Mouse (Mus musculus): ENCODE measurements around the gene Egr4. TPM values are rescaled to one million over a fixed set of nuclear protein-coding genes. Genes with fewer than 3 reads are reported as not detected.

The Egr4 gene
- total and polyA plus RNA-seq, 2 experiments from 2014 or later, result 0.19 to 0.77 TPM

DNA sequence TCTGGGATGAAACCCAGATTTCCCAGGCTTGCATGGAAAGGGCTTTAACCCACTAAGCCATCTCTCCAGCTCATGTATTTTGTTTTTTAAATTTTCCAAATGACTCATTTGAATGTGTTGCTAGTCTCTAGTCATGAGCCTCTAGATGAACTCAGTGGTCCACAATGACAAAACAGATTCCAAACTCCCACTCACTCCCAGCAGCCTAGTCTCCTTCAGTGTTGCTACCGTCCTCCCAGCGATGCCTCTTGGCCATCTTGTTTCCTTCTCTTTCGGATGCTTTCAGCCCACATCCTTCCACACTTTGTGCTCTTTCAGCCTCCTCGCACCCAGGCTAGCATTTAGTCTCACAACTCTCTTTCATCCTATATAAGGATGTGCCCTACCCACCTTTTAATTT, 23.1 kb downstream of the Egr4 start:
- Histone ChIP-seq H3K4me2 (ENCODE audit: low read depth, low read length, poor library complexity, severe bottlenecking) (no peak overlapping the region), H3K4me1 (ENCODE audit: insufficient read depth, low read length) (no peaks in the 10 kb centered on the region), H3K4me3 (ENCODE audit: low read depth, low read length) (no peak overlapping the region), H3K9ac (replicated peaks; ENCODE audit: low read length, poor library complexity, severe bottlenecking) (no peak overlapping the region), H3K36me3 (ENCODE audit: insufficient read depth, low read length) (no peaks in the 10 kb centered on the region), H3K9me3 (ENCODE audit: low read length) (no peaks in the 10 kb centered on the region), H3K27me3 (ENCODE audit: insufficient read depth, low read length) (no peaks in the 10 kb centered on the region; the same call in 1 of the 2 replicates), H3K27ac (ENCODE audit: low read depth, low read length) (no peak overlapping the region)
- 87% methylated on average over 4 of the region's 4 CpGs for WGBS
- TF ChIP-seq CTCF (IDR thresholded peaks at IDR 0.05), result no peak
- no peak for ATAC-seq (ENCODE audit: low FRiP score)
- no peak for DNase-seq (ENCODE audit: low spot score)

DNA sequence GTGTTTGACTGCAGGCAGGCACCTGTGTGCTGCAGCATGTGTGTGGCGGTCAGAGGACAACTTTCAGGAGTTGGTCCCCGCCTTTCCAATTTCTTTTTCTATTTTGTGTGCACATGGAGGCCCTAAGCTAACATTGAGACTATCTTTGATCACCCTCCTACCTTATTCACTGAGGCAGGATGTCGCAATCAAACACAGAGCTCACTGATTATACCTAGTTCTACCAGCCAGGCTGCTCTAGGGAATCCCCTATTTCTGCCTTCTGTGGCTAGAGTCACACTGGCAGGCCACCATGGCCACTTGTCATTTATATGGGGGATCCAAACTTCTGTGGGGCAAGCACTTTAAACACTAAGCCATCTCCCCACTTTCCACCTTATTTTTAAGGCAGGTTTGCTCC, 23.7 kb downstream of the Egr4 start:
- 77% methylated on average over 3 of the region's 3 CpGs for WGBS
- H3K4me2 ChIP-seq (ENCODE audit: low read depth, low read length, poor library complexity, severe bottlenecking), result no peak overlapping the region
- no peak overlapping the region for H3K27ac ChIP-seq (ENCODE audit: low read depth, low read length)
- no peak overlapping the region for H3K9ac ChIP-seq (replicated peaks; ENCODE audit: low read length, poor library complexity, severe bottlenecking)
- no peaks in the 10 kb centered on the region for H3K36me3 ChIP-seq (ENCODE audit: insufficient read depth, low read length)
- DNase-seq (ENCODE audit: low spot score) (no peak), ATAC-seq (ENCODE audit: low FRiP score) (no peak)
- H3K27me3 ChIP-seq (ENCODE audit: insufficient read depth, low read length), result no peaks in the 10 kb centered on the region; the same call in 1 of the 2 replicates
- no peak for TF ChIP-seq CTCF (IDR thresholded peaks at IDR 0.05)
- no peaks in the 10 kb centered on the region for H3K4me1 ChIP-seq (ENCODE audit: insufficient read depth, low read length)
- H3K4me3 ChIP-seq (ENCODE audit: low read depth, low read length), result no peak overlapping the region
- H3K9me3 ChIP-seq (ENCODE audit: low read length), result no peaks in the 10 kb centered on the region

DNA sequence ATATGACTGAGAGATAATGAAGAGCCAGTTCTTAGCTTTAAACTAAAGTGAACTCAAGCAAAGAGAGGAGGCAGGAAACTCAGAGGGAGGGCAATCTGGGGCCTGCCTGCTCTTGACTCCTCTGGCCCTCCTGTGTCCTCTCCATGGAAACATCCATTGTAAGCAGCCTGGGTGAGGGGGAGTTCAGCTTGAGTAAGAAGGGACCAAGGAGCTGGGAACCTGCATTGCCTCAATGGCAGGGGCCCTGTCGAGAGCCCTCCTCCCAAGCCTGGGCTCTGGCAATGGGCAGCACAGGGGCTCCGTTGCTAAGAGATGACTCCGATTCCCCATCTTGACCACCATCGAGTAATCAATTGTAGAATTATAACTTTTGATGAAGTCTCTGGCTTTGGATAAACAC, 24.9 kb downstream of the Egr4 start:
- ATAC-seq (ENCODE audit: low FRiP score) (no peak), DNase-seq (ENCODE audit: low spot score) (no peak)
- Histone ChIP-seq H3K27me3 (ENCODE audit: insufficient read depth, low read length) (peaks cover 7% of the 10 kb centered on the region), H3K9ac (replicated peaks; ENCODE audit: low read length, poor library complexity, severe bottlenecking) (no peak overlapping the region), H3K27ac (ENCODE audit: low read depth, low read length) (no peak overlapping the region), H3K9me3 (ENCODE audit: low read length) (no peaks in the 10 kb centered on the region), H3K36me3 (ENCODE audit: insufficient read depth, low read length) (peaks cover 6% of the 10 kb centered on the region), H3K4me1 (ENCODE audit: insufficient read depth, low read length) (0 out of 2 replicates have a peak, but pooled peaks cover 6% of the 10 kb centered on the region), H3K4me2 (ENCODE audit: low read depth, low read length, poor library complexity, severe bottlenecking) (no peak overlapping the region), H3K4me3 (ENCODE audit: low read depth, low read length) (no peak overlapping the region)
- 23% methylated on average over 4 of the region's 4 CpGs for WGBS
- no peak for TF ChIP-seq CTCF (IDR thresholded peaks at IDR 0.05)

DNA sequence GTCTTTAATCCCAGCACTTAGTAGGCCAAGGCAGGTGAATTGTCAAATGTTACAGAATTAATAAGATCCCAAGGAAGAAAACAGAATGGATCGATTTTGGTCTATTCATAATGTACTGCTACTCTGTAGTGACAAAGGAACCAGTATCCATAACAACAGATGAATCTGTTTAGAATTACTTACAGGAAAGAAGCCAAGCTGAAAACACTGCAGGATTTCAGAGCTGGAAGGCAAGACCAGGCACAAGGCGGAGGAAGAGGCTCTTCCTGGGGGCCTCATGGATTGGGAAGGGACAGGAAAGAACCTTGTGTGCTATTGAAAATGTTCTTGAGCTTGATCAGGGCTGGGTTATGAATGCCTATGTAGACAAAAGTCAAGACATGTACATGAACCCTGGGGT, 27.7 kb downstream of the Egr4 start:
- DNase-seq (ENCODE audit: low spot score) (no peak), ATAC-seq (ENCODE audit: low FRiP score) (no peak)
- 60% methylated on average over 2 of the region's 2 CpGs for WGBS
- H3K27ac ChIP-seq (ENCODE audit: low read depth, low read length), result no peak overlapping the region
- no peaks in the 10 kb centered on the region for H3K9me3 ChIP-seq (ENCODE audit: low read length)
- H3K36me3 ChIP-seq (ENCODE audit: insufficient read depth, low read length), result peaks cover 6% of the 10 kb centered on the region
- no peak overlapping the region for H3K9ac ChIP-seq (replicated peaks; ENCODE audit: low read length, poor library complexity, severe bottlenecking)
- no peak overlapping the region for H3K4me3 ChIP-seq (ENCODE audit: low read depth, low read length)
- H3K4me2 ChIP-seq (ENCODE audit: low read depth, low read length, poor library complexity, severe bottlenecking), result no peak overlapping the region
- H3K4me1 ChIP-seq (ENCODE audit: insufficient read depth, low read length), result 0 out of 2 replicates have a peak, but pooled peaks cover 6% of the 10 kb centered on the region
- H3K27me3 ChIP-seq (ENCODE audit: insufficient read depth, low read length), result peaks cover 7% of the 10 kb centered on the region
- TF ChIP-seq CTCF (IDR thresholded peaks at IDR 0.05), result no peak

DNA sequence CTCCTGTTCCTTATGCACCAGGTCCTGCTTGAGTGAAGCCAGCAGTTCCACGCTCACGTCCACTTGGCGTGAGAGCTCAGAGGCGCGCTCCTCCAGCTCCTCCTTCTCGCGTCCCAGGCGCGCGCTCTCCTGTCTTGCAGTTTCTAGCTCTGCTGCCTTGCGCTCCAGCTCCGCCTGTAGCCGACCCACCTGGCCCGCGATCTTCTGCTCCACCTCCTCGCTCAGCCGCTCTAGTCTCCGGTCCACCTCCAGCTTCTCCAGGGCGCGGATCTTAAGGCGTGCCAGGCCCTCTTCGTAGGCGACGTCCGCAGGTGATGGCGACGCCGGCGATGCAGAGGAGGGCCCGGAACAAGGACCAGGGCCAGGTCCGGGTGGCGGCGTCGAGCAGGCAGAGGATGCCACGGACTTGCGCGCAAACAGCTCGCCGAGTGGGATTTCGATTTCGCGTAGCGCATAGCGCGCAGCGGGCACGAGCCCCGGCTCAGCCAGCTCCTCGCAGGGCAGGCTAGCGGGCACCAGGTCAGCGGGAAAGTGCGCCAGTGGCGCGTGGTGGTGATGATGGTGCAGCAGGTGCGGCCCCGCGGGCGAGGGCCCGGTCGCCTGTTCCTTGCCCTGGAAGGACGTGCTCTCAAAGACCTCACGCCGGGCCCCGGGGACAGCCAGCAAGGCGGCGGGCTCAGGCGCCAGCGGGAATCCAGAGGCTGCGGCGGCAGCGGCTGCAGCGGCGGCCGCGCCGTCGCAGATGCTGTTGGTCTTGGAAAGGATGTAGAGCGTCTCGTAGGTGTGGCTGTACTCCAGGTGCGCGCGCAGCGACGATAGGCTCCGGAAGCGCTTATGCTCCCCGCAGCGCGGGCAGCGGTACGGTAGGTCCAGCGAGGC, 29.3 kb downstream of the Egr4 start:
- 0 out of 2 replicates have a peak, but pooled peaks have one; percentile 9 for TF ChIP-seq CTCF (IDR thresholded peaks at IDR 0.05)
- peak overlapping the region; percentile 30 for H3K4me3 ChIP-seq (ENCODE audit: low read depth, low read length)
- peaks cover 7% of the 10 kb centered on the region for H3K27me3 ChIP-seq (ENCODE audit: insufficient read depth, low read length)
- ATAC-seq (ENCODE audit: low FRiP score) (no peak), DNase-seq (ENCODE audit: low spot score) (no peak)
- 12% methylated on average over 88 of the region's 92 CpGs for WGBS
- H3K4me1 ChIP-seq (ENCODE audit: insufficient read depth, low read length), result 0 out of 2 replicates have a peak, but pooled peaks cover 6% of the 10 kb centered on the region
- peaks cover 15% of the 10 kb centered on the region for H3K36me3 ChIP-seq (ENCODE audit: insufficient read depth, low read length)
- H3K27ac ChIP-seq (ENCODE audit: low read depth, low read length), result no peak overlapping the region
- peak overlapping the region; percentile 45 for H3K4me2 ChIP-seq (ENCODE audit: low read depth, low read length, poor library complexity, severe bottlenecking)
- no peaks in the 10 kb centered on the region for H3K9me3 ChIP-seq (ENCODE audit: low read length)
- H3K9ac ChIP-seq (replicated peaks; ENCODE audit: low read length, poor library complexity, severe bottlenecking), result peak overlapping the region; percentile 33; the same call in 1 of the 2 replicates

DNA sequence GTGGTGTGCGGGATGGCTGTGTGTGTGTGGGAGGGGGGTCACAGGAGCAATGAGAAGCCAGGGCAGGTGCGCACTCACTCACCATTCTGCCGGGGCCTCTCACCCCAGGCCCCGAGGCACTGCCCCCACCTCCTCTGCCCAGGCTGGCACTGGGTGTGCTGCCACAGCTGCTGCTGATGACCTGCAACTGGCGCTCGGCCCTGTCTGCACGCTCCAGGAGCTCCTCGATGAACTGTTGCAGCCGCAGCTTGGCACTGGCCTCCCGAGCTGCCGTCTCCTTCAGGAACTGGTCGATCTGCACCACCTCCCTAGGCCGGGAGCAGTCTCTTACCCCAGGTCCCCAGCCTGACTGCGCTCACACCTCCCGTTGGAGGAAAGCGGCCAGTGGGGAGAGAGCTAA, 32.7 kb downstream of the Egr4 start:
- Histone ChIP-seq H3K4me2 (ENCODE audit: low read depth, low read length, poor library complexity, severe bottlenecking) (no peak overlapping the region), H3K4me1 (ENCODE audit: insufficient read depth, low read length) (0 out of 2 replicates have a peak, but pooled peaks cover 6% of the 10 kb centered on the region), H3K27me3 (ENCODE audit: insufficient read depth, low read length) (peaks cover 7% of the 10 kb centered on the region; the same call in 1 of the 2 replicates), H3K4me3 (ENCODE audit: low read depth, low read length) (no peak overlapping the region), H3K27ac (ENCODE audit: low read depth, low read length) (no peak overlapping the region), H3K36me3 (ENCODE audit: insufficient read depth, low read length) (peaks cover 15% of the 10 kb centered on the region), H3K9ac (replicated peaks; ENCODE audit: low read length, poor library complexity, severe bottlenecking) (no peak overlapping the region), H3K9me3 (ENCODE audit: low read length) (no peaks in the 10 kb centered on the region)
- no peak for TF ChIP-seq CTCF (IDR thresholded peaks at IDR 0.05)
- WGBS, result 75% methylated on average over 16 of the region's 16 CpGs
- DNase-seq (ENCODE audit: low spot score) (no peak), ATAC-seq (ENCODE audit: low FRiP score) (no peak)
